Mouse (Mus musculus): Measurements from ENCODE around the gene Serpinb1b.
A peak's percentile ranks its signal among the peaks of the same experiment; 100 is the strongest.
"Not testable (repeated sequence)": the region's sequence is repeated elsewhere in the genome, so short reads cannot be mapped to it uniquely, and the experiment has no call there.

The Serpinb1b gene

DNA sequence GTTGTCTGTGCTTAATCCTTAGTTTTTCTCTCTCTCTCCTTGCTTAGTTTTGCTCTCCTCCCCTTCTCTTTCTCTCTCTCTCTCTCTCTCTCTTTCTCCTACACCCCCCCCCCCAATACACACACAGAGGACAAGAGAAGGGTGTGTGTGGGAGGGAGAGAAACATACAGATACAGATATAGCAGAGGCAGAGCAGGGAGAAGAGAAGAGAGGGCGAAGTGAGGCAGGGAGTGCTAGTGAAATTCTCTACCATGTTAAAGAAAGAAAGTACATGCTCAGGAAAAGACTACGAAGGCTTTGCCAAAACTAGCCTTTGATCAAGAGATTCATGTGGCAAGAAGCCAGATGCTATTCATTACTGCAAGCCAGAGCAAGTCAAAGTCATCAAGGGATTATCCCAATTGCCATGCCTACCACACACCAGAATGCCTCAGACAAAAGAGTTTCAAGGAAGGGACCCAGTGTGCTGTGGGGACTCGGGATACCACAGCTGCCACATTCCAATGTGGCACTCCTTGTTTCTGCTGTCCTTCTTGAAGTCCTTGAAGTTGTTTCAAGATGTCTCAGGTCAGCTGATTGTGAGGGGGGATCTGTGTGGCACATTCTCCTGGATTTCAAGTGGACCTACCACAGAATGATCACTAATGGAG lies at the start of gene Serpinb1b:
TSS of gene Serpinb1b (plus strand) at position 520 of the 650 bp plus-strand sequence.
- DNase-seq (ENCODE audit: low spot score): no peak

DNA sequence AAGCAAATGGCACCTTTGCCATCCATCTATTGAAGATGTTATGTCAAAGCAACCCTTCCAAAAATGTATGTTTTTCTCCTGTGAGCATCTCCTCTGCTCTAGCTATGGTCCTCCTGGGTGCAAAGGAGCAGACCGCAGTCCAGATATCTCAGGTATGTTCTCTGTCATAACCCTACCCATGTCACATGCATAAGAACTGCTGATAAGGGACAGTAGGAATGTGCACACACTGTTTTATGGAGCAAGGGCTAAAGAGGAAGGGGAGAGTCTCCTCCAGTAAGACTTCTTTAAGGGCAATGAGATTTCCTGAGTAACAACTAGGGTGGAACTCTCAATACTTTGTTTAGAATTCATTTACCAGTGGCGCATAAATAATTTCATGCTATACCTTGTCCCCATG lies 48.9 kb upstream of the Serpinb1b start:
- not testable (repeated sequence) for DNase-seq (ENCODE audit: low spot score)

DNA sequence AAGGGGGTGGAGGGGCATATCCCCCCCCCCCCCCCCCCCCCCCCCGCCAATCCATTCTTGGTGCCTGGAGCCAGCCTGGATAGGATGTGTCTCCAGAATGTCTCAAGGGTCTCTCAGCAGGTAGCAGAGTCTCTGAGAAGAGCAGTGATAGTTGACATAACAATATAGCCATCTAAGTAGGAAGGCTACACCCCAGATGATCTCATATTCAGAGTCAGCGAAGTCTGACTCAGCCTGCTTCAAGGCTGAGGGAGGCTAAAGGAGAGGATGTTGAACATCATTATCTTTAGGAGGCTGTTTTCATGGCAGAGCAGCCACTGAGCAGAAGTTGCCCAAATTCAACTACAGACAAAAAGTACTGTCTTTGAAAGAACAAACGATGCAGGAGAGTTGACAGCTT lies 48.1 kb upstream of the Serpinb1b start:
- no peak for DNase-seq (ENCODE audit: low spot score)

DNA sequence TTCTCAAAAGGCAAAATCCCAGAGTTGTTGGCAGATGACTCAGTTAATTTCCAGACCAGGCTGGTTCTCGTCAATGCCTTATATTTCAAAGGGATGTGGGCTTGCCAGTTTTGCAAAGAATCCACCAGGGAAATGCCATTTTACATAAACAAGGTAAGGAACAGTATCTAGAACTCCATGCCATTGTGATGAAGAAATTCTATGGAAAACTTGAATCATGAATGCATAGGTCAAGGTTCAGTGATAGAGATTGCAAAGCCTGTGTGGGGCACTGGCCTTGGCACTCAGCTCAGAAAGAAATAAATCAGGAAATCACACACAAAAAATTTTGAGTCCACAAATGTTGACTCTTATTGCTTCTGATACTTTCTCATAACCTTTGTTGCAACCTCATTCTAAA lies 42.9 kb upstream of the Serpinb1b start:
- no peak for DNase-seq (ENCODE audit: low spot score)

DNA sequence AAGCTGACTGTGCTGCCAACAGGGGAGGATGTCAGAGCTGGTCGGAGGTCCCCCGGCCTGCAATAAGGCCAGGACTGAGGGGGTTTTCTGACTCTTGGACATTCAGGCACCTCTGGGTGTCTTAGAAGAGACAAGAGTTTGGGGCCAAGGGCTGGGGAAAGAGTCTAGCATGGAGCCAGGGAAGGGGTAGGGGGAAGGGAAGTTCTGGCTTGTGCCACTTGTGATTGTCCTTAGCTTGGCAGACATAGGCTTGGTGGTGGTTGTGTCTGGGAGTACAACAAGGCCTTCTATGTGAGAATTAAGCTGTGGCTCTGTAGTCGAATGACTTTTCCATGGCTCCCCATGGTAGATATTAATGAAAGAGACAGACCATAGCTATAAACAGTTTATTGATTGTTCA lies 34.8 kb upstream of the Serpinb1b start:
- DNase-seq (ENCODE audit: low spot score): no peak

DNA sequence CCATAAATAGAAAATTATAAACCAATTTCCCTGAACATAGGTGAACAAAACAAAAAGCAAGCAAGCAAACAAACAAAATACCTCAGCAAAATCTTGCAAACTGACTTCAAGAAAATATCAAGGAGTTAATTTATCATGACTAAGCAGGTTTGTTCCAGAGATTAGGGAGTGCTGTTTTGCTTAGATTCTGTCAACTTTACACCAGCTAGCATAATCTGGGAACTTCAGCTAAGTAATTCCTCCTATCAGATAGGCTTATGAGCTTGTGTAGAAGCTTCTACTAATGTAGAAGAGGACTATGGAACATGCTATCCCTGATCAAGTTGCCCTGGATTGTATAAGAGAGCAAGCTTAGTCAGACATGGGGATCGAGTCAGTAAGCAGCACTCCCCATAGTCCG lies 31.1 kb upstream of the Serpinb1b start:
- DNase-seq (ENCODE audit: low spot score): no peak

DNA sequence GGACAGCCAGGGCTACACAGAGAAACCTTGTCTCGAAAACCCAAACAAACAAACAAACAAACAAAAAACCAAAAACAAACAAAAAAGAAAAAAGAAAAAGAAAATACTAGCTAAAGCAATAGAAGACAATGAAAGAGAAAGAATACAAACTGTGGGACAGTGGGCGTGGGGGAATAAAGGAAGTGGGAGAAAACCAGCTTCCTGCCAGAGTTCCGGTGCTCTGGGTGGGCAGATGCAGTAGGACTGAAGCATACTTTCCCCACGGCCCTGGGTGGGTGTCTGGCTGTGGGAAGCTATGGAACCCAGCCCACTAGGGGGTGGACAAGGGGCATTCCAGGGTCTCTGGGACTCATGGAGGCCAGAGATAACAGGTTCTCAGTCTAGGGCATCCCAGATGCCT lies 30.2 kb upstream of the Serpinb1b start:
- no peak for DNase-seq (ENCODE audit: low spot score)

DNA sequence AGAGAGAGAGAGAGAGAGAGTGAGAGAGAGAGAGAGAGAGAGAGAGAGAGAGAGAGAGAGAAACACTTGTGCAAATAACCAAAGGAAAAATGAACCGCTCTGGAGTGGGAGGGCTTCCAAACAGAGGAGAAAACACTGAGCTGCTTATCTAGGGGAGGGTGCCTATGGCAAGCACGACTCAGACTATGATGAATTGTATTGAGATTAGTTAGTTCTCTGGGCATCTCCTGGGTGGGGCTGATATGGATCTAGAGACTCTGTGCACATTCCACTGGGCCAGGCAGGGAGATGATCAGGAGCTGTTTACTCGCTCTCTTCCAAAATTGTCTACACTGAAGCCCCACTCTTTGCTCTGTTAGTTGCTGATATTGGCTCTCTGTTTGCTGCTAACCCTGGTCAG lies 26.7 kb upstream of the Serpinb1b start:
- DNase-seq (ENCODE audit: low spot score): no peak

DNA sequence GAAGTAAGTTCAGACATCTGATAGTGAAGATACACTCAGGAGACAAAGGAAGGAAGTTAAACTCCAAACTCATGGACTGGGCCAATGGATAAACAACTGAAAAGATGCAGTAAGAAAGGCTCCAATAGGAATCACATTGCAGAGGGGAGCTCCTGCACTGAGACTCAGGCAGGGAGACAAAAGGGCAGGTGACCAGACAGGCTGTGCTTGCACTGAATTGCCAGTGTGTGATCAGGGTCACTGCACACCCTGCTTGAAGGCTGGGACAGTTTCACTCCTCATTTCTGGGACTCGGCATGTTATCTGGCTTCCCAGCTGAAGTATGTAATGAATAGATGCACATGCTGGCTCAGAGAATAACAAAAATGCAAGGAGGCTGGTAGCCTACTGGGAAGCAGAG lies 15.3 kb upstream of the Serpinb1b start:
- no peak for DNase-seq (ENCODE audit: low spot score)

DNA sequence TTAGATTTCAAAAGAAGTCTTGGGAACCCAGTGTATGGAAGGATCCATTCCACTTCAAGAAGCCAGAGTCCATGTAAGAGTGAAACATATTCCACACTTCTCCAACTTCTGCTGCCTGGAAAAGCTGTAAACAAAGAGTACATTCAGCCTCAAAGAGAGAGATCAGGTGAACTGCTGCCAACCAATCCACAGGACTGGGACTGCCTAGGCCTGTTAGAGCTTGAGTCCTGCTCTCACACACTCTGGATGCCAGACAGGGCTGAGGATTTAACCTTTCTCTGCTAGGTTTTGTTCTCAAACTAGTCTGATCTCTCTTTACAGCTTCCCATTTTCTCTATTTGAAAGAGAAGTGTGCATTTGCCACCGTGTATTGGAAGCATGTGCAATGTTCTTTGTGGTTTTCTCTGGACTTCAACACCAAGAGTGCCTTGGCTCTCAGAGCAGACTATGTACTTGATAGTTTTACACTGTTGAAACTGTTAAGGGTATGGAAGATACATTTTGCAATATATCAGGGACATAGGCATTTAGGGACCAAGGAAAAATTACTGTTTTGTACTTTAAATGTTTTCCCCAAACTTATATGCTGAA lies 10.9 kb upstream of the Serpinb1b start:
- no peak for DNase-seq (ENCODE audit: low spot score)

DNA sequence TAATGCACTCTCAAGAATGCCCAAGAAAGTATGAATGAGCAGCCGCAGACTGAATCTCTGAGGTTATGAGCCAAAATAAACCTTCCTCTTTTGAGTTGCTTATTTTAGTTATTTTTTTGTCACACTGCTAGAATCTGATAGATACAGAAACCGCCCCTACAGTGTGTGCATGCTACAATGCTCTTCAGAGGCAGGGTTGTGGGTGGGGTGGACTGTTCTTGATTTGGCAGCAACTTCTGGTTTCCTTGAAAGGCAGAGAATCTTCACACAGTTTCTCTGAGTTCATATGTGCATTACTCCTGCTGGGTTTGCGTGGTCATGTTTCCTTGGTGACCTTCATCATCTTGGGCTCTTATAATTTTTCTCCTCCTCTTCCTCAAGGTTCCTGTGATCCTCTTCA lies 10.2 kb upstream of the Serpinb1b start:
- no peak for DNase-seq (ENCODE audit: low spot score)

DNA sequence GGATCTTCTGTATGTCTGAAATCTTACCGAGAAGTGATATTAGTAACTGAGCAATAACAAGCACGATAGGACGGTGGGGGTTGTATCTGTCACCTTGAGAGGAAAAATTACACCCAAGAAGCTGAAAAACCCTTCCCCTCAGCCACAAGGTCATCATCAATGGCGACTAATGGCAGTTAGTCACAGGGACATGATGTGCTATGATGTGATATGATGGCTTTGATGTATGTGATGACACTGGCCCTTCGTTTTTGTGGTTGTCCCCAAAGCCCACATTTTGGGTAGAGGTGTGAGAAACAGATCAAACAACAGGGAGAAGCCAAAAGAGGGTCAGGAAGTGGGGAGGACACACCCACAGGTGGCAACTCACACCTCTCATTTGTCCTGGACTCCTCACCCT lies 6.6 kb upstream of the Serpinb1b start:
- no peak for DNase-seq (ENCODE audit: low spot score)

DNA sequence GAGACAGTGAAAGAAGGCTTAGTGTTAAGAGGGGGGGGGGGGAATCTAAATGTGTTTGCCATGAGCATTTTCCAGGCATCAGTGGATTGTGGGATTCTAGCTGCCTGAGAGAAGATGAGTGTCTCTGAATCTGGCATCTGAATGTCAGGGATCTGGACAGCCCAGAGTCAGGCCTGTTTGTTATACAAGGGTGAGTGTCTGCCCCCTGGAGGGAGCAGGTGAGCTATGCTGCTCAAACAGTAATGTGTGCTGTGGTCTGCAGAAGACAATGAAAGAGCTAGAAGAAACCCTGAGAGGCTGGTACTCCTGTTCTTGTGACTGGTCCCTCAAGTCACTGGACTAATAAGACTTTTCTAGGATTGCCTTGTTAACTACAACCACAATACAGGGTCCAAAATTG lies 4.3 kb upstream of the Serpinb1b start:
- DNase-seq (ENCODE audit: low spot score): peak; percentile 73

DNA sequence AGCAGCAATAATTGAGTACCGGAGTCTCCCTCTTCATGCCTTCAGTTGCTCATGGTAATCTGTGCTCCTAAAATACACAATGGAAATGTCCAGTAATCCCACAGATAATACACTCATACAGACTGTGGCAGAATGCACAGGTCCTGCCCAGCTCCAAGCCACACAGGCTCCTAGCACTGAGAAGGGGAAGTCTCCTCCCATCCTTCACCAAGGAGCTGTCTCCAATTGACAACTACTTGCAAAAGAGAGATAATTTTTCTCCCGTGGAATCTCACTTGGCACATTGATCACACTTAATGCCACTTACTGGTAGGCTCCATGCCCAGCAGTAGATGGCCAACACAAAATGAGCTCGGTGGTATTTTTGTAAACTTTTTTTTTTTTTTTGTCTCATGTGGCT lies 2.1 kb upstream of the Serpinb1b start:
- no peak for DNase-seq (ENCODE audit: low spot score)

DNA sequence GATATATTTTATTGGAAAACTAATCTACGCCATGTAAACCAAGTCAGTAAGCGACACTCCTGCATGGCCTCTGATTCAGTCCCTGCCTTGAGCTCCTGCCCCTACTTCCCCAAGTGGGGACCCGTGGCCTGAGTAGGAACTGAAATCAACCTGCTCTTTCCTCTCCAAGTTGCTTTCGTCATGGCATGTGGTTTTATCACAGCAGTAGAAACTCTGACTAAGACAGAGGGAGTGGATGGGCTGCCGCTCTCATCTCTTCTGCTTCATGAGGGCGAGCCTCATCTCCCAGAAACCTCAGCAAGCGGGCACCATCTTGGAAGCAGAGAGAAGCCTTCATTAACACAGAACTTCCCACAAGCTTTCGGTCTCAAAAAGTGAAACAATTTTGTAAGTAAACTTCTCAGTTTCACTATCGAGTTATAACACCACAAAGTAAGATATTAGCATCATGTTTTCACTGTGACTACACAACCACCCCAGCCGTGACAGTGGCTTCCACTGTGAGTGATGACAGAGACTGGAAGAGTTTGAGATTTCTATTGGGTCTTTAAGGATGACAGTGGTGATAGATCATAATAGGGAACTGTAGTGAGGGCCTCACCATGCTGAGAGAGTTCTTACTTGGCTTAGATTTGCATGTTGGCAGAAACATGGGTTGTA lies 1.2 kb upstream of the Serpinb1b start:
- no peak for DNase-seq (ENCODE audit: low spot score)

DNA sequence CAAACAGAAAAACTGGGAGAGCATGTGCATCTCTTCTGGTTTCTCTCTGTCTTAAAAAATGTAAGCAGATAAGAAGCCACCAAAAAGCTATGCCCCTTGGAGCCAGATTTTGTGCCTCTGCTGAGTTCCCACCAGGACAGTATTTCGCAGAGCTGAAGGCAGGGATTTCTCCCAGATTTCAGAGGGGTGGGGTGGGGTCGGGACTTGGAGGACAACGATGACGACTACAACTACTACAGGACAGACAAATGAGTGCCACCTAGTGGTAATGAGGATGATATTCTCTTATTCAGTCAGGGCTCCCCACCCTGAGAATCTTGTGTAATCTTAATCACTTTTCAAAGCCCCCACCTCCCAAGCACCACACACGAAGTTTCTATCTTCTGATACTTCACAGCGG lies 1.0 kb downstream of the Serpinb1b start:
- peak; percentile 51 for DNase-seq (ENCODE audit: low spot score)

DNA sequence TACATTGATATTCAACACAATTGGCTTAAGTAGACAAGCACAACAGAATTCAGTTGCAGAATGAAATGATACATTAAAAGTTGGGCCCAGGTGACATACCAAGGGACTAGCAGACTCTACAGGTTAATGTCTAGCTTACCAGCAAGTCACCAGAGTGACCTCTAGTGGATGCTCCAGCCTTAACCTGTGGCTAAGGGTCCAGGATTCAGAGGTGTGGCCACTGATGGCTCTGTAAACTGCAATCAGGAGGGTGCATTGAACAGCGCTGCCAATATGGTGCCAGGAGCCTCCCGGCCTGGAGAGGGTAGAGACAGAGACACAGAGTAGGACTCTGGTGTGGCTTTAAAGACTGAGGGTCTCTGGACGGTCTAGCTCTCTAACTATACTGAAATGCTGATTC lies 2.0 kb downstream of the Serpinb1b start:
- DNase-seq (ENCODE audit: low spot score): peak; percentile 40

DNA sequence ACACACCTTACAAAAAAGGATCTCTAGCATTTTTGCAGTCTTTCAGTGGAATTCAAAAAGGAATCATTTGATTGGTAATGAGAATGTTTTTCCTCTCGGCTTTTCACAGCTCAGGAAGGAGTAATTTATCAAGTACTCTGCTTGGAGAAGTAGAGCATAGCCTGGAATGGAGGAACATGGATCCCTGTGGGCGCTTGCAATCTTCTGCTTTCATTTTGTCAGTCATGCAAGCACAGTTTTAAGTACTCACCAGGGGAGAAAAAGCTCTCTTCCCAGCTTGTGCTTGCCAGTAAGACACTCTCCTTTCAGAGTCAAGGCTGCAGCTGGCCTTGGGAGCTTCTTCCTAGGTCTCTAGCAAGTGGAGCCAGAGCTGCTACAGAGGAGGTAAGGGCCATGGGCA lies 5.5 kb downstream of the Serpinb1b start:
- DNase-seq (ENCODE audit: low spot score): no peak

DNA sequence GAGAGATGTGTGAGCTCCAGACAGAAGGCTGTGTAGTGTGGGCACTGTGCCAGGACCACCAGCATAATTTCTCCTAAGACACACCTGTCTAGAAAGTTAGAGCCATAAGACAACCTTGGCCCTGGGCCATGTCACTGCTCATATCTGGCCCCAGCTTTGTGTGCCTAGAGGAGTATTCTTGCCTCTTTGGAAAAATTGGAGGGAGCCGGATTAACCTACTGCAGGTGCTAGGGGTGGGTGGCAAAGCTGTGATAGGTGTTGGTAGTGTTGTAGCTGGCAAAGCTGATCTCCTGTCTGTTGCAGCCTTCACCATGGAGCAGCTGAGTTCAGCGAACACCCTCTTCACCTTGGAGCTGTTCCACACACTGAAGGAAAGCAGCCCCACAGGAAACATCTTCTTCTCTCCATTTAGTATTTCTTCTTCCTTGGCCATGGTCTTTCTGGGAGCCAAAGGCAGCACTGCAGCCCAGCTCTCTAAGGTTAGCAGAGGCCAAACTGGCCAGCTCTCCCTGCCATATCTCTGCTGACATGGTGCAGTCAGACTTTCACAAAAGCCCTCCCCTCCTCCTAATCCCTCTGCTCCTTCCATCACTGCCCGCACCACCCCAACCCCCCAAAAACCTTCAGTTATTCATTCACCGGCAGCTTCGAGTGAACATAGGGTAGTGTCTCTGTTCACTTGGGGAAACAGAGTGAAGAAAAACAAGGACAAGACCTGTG lies 6.8 kb downstream of the Serpinb1b start:
- no peak for DNase-seq (ENCODE audit: low spot score)

DNA sequence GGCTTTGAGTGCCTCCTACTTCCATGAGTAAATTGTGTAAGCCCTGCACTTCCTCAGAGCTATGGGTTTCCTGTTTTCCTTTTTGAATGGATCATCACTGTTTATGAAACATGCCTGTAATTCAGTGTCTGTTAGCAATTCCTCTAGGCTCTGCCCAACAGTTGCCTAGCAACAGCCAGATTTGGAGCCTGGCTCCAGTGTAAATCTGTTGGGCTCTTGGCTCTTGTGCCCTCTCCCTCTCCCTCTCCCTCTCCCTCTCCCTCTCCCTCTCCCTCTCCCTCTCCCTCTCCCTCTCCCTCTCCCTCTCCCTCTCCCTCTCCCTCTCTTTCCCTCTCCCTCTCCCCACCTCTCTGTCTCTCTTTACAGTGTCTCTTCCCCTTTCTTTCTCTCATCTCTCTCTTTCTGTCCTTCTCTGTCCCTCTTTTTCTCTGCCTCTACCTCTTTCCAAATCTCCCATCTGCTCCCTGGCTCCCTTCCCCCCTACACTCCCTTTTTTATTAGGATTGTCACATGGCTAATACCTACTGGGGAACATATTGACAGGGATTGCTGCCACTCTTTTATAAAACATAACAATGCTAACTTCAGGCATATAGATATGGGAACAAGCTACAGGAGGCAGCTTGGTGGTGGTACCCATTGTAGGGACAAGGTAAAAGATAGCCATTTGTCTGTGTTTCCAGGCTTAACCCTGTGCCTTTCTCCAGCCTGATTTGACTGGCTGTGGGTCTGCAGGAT lies 7.5 kb downstream of the Serpinb1b start:
- peak; percentile 60 for DNase-seq (ENCODE audit: low spot score)

DNA sequence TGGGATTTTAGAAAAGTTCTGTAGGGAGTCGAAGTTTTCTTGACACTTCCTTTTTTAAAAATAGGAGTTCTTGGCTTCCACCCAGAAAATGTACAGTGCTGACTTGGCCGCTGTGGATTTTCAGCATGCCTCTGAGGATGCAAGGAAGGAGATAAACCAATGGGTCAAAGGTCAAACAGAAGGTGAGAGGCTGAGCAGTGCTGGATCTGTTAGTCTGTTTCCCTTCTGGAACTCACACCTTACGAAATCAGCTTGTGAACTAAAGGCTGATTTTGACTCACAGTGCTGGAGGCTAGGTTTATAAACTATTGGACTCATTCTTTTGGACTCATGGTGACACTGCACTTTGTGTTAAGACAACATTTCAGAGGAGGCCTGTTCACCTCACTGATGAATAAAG lies 11.2 kb downstream of the Serpinb1b start:
- DNase-seq (ENCODE audit: low spot score): no peak

DNA sequence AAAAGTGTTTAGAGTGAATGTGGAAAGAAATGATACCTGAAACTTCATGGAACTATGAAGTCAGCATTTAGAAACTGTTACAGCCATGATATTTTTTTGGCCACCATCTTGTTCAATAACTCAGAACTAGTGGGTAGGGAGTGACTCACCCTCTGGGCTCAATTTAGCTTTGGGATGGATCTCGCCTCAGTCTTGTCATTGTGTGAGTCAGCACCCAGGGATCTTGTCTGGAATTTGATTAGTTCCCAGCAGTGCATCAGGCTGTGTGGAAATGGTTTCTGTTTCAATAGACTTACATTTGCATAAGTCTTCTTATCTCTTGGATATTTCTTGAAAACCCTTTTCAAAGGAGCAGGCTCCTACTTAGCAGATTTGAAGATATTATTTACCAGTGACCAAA lies 12.2 kb downstream of the Serpinb1b start:
- DNase-seq (ENCODE audit: low spot score): no peak
